Mouse (Mus musculus) adrenal gland, adult 8-10 months (tissue): ENCODE data around the gene Gm43191. TPM values are rescaled to one million over a fixed set of nuclear protein-coding genes. Genes with fewer than 3 reads are reported as not detected.
A peak's percentile ranks its signal among the peaks of the same experiment; 100 is the strongest.

Experiments
- DNase-seq: peaks from one replicate; pipeline ENCODE4 v3.0.0; 2022
- total RNA-seq, 4 experiments: library from RNA; stranded (reverse); gene quantifications; 2 replicates each; pipeline ENCODE4 v1.2.4; 2022

Gm43191 gene
- total RNA-seq, 4 experiments from 2014 or later, result not detected

GRCm38 (mm10) chr3:116620636-116621370 lies 60.3 kb downstream of the Gm43191 start:
- DNase-seq, result no peak

- DNase-seq, result no peak
Measured at GRCm38 (mm10) chr3:116618855-116619254, 62.2 kb downstream of the Gm43191 start.

- DNase-seq, result no peak
Measured at GRCm38 (mm10) chr3:116615318-116616068, 65.6 kb downstream of the Gm43191 start.

GRCm38 (mm10) chr3:116614295-116614892 lies 66.7 kb downstream of the Gm43191 start, which contains the start of gene Trmt13:
Trmt13 (minus strand) TSS chr3:116614587.
- no peak for DNase-seq

- DNase-seq, result no peak
Measured at GRCm38 (mm10) chr3:116604570-116604969, 76.5 kb downstream of the Gm43191 start.

- DNase-seq, result no peak
Measured at GRCm38 (mm10) chr3:116601781-116602180, 79.3 kb downstream of the Gm43191 start.

- no peak for DNase-seq
Measured at GRCm38 (mm10) chr3:116601005-116601404, 80.1 kb downstream of the Gm43191 start.

GRCm38 (mm10) chr3:116599705-116600104 lies 81.4 kb downstream of the Gm43191 start:
- no peak for DNase-seq

GRCm38 (mm10) chr3:116595603-116595991 lies 85.5 kb downstream of the Gm43191 start:
- DNase-seq, result no peak

GRCm38 (mm10) chr3:116594728-116595602 lies 86.1 kb downstream of the Gm43191 start, which contains the start of gene Sass6:
Sass6 (plus strand) TSS chr3:116594982.
- DNase-seq, result peak; percentile 96

GRCm38 (mm10) chr3:116594076-116594727 lies 86.9 kb downstream of the Gm43191 start:
- no peak for DNase-seq

Other genes with a start within 250 kb of the Gm43191 start
- gene Rtca, start 173.1 kb downstream of the Gm43191 start, total RNA-seq, result 10 to 100 TPM; 34.5 to 45.1 (median 36.8) TPM
- 10 to 100 TPM; 57.2 to 70.8 (median 62.5) TPM for gene Dbt, start 168.2 kb downstream of the Gm43191 start, total RNA-seq
- 1 to 10 TPM; 1.1 to 4.8 (median 1.5) TPM for gene Lrrc39, start 118.3 kb downstream of the Gm43191 start, total RNA-seq
- 1 to 10 TPM; 2.4 to 3.4 (median 3.0) TPM for gene Sass6, start 86.3 kb downstream of the Gm43191 start, total RNA-seq
- gene Trmt13, start 66.7 kb downstream of the Gm43191 start, total RNA-seq, result 10 to 100 TPM; 13.6 to 27.7 (median 18.2) TPM
- 10 to 100 TPM; 53.3 to 62.0 (median 60.8) TPM for gene Mfsd14a, start 18.6 kb downstream of the Gm43191 start, total RNA-seq
- gene Slc35a3, start 31.6 kb upstream of the Gm43191 start, total RNA-seq, result 10 to 100 TPM; 24.5 to 30.0 (median 28.0) TPM
- 10 to 100 TPM; 49.9 to 75.6 (median 62.3) TPM for gene Agl, start 126.9 kb upstream of the Gm43191 start, total RNA-seq
- gene Frrs1, start 178.2 kb upstream of the Gm43191 start, total RNA-seq, result 10 to 100 TPM in 2 of 4 experiments, 1 to 10 TPM in 2; 6.2 to 25.3 (median 16.2) TPM